Mouse (Mus musculus): ENCODE results near the gene Olfr694.
"Not testable (repeated sequence)": the region's sequence is repeated elsewhere in the genome, so short reads cannot be mapped to it uniquely, and the experiment has no call there.

Olfr694 gene

GRCm38 (mm10) chr7:106691714-106692113 is at the start of gene Olfr694:
Olfr694 (minus strand) TSS chr7:106691814.
- DNase-seq (ENCODE audit: low spot score in 2 of 2) = no peak

DNA sequence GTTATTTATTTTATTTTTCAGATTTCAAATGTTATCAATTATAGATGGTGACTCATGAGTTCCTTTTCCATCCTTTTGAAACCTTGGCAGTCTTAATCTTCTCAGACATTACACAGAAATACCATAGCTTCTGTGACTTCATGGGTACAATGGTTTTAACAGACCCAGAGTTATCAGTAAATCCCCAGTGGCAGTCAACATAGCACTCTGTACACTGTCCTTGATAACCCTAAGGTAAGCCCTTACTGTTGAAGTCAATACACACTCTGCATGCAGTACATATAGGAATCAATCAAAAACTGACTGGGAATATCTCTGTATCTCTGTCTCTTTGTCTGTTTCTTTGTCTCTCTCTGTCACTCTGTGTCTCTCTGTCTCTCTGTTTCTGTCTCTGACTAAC is 45.4 kb upstream of the Olfr694 start:
- DNase-seq (ENCODE audit: low spot score in 2 of 2) = no peak

GRCm38 (mm10) chr7:106733717-106734116 is 42.1 kb upstream of the Olfr694 start:
- DNase-seq (ENCODE audit: low spot score in 2 of 2) = no peak

DNA sequence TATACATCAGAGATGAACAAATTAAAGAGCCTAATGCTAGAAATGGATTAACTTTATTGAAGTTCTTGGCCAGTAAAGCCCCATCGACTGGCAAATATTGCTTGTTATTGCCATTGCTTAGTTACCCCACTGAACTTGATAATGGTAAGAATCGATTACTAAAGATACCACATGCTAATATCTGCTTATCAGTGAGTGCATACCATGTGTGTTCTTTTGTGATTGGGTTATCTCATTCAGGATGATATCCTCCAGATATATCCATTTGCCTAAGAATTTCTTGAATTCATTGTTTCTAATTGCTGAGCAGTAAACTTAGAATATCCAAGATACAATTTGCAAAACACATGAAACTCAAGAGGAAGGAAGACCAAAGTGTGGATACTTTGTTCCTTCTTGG is 34.0 kb upstream of the Olfr694 start:
- DNase-seq (ENCODE audit: low spot score in 2 of 2) = not testable (repeated sequence)

DNA sequence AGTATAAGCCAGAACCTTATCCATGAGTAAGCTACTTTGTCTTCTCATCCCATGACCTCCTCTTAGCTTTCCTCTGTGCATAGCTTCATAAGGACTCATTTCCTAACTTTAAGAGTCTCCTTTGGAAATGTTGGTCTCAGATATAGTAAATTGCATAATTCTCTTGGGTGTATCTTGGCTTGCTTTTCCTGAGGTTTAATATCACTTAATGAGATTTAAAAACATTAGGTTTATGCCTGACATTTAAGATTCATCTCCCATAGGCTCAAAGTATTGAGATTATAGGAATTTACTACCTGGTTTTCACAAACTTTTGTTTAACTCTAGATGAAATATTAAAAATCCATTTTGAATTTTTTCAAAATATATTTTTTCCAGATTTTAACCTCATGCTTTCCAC is 24.7 kb upstream of the Olfr694 start, which contains the start of gene Olfr695:
Olfr695 (minus strand) TSS at position 101 of the 400 bp plus-strand sequence.
- no peak for DNase-seq (ENCODE audit: low spot score in 2 of 2)

DNA sequence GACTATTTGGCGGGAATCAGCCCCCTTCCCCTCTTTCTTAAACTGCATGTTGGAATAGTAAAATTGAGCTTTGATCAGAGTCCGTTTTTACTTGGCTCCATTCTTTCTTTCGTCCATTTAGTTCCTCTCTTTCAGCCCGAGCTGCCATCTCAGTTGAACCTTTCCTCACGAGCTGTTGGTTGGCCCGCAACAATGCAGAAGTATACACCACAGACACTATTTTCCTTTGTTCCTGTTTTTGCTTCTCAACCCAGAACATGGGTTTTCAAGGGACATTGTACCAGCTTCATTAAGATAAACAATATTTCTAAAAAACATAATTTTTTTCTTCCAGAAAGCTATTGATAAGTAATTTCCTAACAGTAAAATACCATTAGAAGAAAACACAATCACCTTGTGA is 19.8 kb upstream of the Olfr694 start:
- no peak for DNase-seq (ENCODE audit: low spot score in 2 of 2)

DNA sequence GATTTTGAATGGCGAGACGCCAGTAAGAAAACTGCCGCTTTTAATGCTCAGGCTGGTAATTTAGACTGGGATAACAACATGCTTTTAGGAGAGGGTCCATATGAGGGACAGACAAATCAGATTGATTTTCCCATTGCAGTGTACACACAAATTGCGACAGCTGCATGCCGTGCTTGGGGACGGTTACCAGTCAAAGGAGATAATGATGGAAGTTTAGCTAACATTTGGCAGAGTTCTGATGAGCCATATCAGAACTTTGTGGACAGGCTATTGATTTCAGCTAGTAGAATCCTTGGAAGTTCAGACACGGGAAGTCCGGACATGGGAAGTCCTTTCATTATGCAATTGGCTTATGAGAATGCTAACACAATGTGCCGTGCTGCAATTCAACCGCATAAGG is 16.1 kb upstream of the Olfr694 start:
- DNase-seq (ENCODE audit: low spot score in 2 of 2) = not testable (repeated sequence)

- DNase-seq (ENCODE audit: low spot score in 2 of 2) = no peak
Measured at GRCm38 (mm10) chr7:106696891-106697290, 5.3 kb upstream of the Olfr694 start.

GRCm38 (mm10) chr7:106692976-106693375 is 1.4 kb upstream of the Olfr694 start:
- DNase-seq (ENCODE audit: low spot score in 2 of 2) = no peak

GRCm38 (mm10) chr7:106685382-106685781 is 6.2 kb downstream of the Olfr694 start:
- no peak for DNase-seq (ENCODE audit: low spot score in 2 of 2)

DNA sequence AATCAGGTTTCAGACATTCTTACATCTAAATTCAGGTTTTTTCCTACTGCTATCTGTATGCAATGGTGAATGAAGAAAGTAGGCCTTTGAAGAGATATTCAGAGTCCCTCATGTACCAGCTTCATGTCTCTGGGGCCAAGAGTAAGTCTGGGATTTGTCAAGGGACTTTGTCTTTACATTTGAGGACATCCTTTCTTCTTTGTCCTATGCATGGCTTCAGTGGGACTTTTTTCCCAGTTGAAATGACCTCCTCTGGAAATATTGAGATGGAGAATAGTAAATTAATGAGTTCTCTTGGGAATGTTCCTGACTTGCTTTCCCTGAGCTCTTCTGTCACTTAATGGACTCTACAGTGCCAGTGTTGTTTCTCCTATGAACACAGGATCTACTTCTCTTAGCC is 11.1 kb downstream of the Olfr694 start, which contains the start of gene Olfr693:
Olfr693 (minus strand) TSS at position 101 of the 400 bp plus-strand sequence.
- DNase-seq (ENCODE audit: low spot score in 2 of 2) = no peak

GRCm38 (mm10) chr7:106652344-106652652 is 39.3 kb downstream of the Olfr694 start:
- DNase-seq (ENCODE audit: low spot score in 2 of 2) = no peak

DNA sequence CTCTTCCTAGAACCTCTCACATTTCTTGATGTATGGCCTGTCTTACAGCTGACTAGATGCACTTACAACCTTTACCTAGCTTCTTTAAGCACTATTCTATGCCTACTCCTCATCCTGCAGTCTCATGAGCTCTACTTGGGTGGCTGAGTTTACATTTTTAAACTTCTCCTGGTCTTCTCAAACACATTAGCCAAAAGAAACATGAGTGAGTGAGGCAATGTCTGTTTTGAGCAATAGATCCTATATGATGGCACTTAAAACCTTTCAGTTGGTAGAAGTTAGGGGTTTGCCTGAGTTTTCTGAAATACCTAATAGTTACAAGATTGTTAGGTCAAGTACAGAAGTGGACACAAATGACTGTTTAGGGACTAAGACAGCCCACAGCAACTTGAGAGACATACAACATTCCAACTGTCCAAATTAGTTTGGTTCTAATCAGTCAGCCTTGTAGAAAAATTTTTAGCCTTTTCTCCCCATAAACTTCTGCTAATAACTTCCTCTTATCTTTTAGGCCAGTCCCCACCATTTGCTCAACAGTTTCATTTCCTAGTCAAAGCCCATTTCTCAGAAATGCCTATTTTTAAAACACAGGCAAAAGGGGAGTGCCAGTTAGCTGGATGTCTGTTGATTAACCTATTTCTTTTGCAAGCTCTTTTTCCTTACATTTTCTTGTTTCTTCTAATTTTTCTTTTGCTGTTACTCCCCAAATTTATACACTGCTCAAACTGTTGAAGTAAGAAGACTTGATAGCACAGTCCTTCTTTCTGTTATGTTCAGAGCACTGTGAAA is 39.9 kb downstream of the Olfr694 start:
- DNase-seq (ENCODE audit: low spot score in 2 of 2) = no peak

- DNase-seq (ENCODE audit: low spot score in 2 of 2) = no peak
Measured at GRCm38 (mm10) chr7:106649774-106650173, 41.8 kb downstream of the Olfr694 start.

GRCm38 (mm10) chr7:106645261-106645660 is 46.4 kb downstream of the Olfr694 start:
- no peak for DNase-seq (ENCODE audit: low spot score in 2 of 2)

GRCm38 (mm10) chr7:106644222-106644870 is 47.3 kb downstream of the Olfr694 start:
- no peak for DNase-seq (ENCODE audit: low spot score in 2 of 2)

- DNase-seq (ENCODE audit: low spot score in 2 of 2) = no peak
Measured at GRCm38 (mm10) chr7:106640839-106641238, 50.8 kb downstream of the Olfr694 start.

DNA sequence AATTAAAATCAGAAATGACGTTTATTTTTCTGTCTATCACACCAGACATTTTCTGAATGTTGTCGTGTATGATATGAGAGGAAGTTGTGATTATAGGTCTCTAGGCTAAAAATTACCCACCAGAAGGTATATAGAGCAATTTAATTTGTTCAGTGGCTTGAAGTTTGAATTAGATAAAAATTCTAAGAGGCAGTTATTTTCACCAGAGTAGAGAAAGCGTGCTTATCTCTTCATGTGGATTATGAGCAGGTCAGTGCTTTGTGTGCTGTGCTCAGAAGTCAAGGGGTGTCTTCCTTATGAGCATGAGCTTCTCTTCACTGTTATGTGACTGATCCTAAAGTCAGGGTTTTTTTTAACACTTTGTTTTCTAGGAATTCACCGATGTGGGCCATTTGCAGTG is 56.1 kb downstream of the Olfr694 start:
- DNase-seq (ENCODE audit: low spot score in 2 of 2) = no peak
